Mouse (Mus musculus): ENCODE data around the gene Ppia.

DNA sequence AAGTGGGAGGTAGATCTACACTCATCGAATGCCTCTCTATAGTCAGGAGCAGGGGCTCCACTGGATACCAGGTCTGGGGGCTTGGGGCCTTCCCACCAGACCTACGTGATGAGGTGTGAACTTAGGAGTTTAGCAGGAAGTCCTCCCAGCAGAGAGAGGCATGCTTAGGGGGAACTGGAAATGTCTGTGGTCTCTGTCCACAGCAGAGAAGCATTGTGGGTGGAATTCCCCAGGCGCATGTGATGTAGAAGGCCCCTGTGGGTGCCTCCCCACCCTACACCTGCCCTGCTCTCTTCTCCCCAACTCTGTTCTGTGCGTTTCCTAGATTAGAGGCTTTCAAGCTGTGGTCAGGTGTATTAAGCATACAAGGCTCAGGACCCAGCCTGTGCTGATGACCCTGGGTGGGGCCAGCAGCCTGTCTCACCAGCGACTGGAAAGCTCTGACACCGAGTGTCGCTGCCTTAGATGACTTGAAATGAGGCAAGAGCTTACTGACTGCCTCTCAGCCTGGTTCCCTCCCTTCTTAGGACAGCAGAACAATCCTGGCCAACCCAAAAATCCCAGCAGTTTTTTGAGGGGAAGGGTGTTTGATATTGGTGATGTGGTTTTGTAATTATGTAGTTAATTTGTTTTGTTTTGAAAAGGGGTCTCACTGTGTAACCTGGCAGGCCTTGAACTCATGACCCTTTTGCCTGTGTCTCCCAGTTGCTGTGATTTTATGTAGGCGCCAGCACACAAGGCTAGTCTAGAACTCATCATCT, 23.5 kb upstream of the Ppia start:
- TF ChIP-seq CTCF (IDR thresholded peaks at IDR 0.05; ENCODE audit: extremely low read depth, insufficient read depth, insufficient read length, insufficient replicate concordance) (no peak), POLR2A (IDR thresholded peaks at IDR 0.05; ENCODE audit: low read depth, low read length) (no peak; the same call in 1 of the 2 replicates)
